In the genomic region with DNA sequence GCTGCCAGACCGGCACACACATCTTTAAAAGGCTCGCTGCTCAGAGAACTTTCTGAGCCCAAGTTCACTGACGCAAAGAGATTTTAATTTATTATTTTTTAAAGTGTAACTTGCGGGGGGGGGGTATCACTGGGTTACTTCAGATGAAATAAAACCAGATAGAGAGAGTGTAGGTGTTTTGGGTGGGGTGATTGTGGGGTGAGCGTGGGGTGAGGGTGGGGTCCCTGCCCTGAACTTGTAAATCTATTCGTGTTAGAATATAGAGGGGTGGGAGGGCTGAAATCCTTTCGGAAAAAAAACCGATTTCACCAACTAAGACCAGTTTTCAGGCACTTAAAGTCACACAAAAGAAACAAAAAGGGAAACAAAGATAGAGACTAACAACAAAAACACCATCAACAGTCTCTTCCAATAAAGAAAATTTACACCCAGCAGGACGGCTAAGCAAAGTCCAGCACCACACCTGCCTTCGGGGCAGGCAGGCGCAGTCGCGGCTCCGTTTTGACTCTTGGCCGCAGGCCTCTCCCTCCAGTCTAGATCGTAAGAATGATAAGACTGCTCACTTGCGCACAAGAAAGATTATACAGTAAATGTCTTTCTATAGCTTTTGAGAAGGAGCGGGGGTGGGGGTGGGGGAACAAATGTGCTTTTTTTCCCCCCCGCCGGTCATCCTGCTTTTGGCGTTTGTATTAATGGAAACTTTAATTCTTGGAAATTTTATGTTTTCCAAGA, we compare ENCODE assay signal across 8 mouse cellular contexts. TPM values are rescaled to one million over a fixed set of nuclear protein-coding genes. Genes with fewer than 3 reads are reported as not detected.
DNase-seq lines count a peak whose midpoint lies in the region; ATAC-seq and TF ChIP-seq lines count a peak whose summit lies in the region.

No protein-coding gene starts in this region.

- H3K4me3 ChIP-seq in forebrain, postnatal 0 days (ENCODE audit: low read depth, low read length): peak overlapping the region; percentile 44
- H3K4me3 ChIP-seq in midbrain, postnatal 0 days (ENCODE audit: low read depth, low read length): peak overlapping the region; percentile 44

- no peaks in the 10 kb centered on the region for H3K36me3 ChIP-seq in forebrain, postnatal 0 days (ENCODE audit: insufficient read depth)
- H3K36me3 ChIP-seq in midbrain, postnatal 0 days (ENCODE audit: insufficient read depth, low read length): no peaks in the 10 kb centered on the region

- H3K4me1 ChIP-seq in forebrain, postnatal 0 days (ENCODE audit: insufficient read depth): peaks cover 5% of the 10 kb centered on the region; the same call in 1 of the 2 replicates
- 0 out of 2 replicates have a peak, but pooled peaks cover 14% of the 10 kb centered on the region for H3K4me1 ChIP-seq in midbrain, postnatal 0 days (ENCODE audit: insufficient read depth, low read length)

- intact Hi-C loops in left cerebral cortex, postnatal 14 days (cut with DNase I): no loop called here

- no peak for TF ChIP-seq CTCF in forebrain, postnatal 0 days (IDR thresholded peaks at IDR 0.05; ENCODE audit: low read depth)
- TF ChIP-seq CTCF in midbrain, postnatal 0 days (IDR thresholded peaks at IDR 0.05): no peak

- no peaks in the 10 kb centered on the region for H3K9me3 ChIP-seq in forebrain, postnatal 0 days (ENCODE audit: low read length)
- no peaks in the 10 kb centered on the region for H3K9me3 ChIP-seq in midbrain, postnatal 0 days (ENCODE audit: low read length)

- H3K27ac ChIP-seq in forebrain, postnatal 0 days (ENCODE audit: low read depth, low read length): no peak overlapping the region
- H3K27ac ChIP-seq in midbrain, postnatal 0 days (ENCODE audit: low read depth, low read length): no peak overlapping the region

- WGBS in forebrain, postnatal 0 days: 7% methylated on average over 21 of the region's 21 CpGs
- WGBS in midbrain, postnatal 0 days: 4% methylated on average over 21 of the region's 21 CpGs

- peaks cover 41% of the 10 kb centered on the region for H3K27me3 ChIP-seq in forebrain, postnatal 0 days (ENCODE audit: insufficient read depth, low read length)
- peaks cover 39% of the 10 kb centered on the region for H3K27me3 ChIP-seq in midbrain, postnatal 0 days (ENCODE audit: insufficient read depth, low read length)

- H3K9ac ChIP-seq in forebrain, postnatal 0 days: no peak overlapping the region
- H3K9ac ChIP-seq in midbrain, postnatal 0 days (replicated peaks; ENCODE audit: low read length, poor library complexity, severe bottlenecking): peak overlapping the region; percentile 44; the same call in 1 of the 2 replicates

- H3K4me2 ChIP-seq in forebrain, postnatal 0 days (ENCODE audit: low read depth): peak overlapping the region; percentile 95
- peak overlapping the region; percentile 93 for H3K4me2 ChIP-seq in midbrain, postnatal 0 days (ENCODE audit: low read depth, low read length, poor library complexity, severe bottlenecking)

- peak; percentile 28 for DNase-seq in thymus, postnatal 0 days (ENCODE audit: low spot score)
- DNase-seq in thymus, postnatal 36 days: no peak
- DNase-seq in forebrain, postnatal 0 days: peak; percentile 8
- DNase-seq in kidney, postnatal 4 days: peak; percentile 43 to 50
- no peak for DNase-seq in midbrain, postnatal 0 days (ENCODE audit: low spot score)
- DNase-seq in left cerebral cortex, postnatal 14 days (ENCODE audit: low spot score in 2 of 2): no peak
- DNase-seq in spleen, postnatal 36 days (ENCODE audit: low spot score in 2 of 2): no peak

- no peak for ATAC-seq in forebrain, postnatal 0 days
- no peak for ATAC-seq in midbrain, postnatal 0 days (ENCODE audit: low FRiP score)
- no peak for ATAC-seq in activated CD4-positive, CD25-positive, alpha-beta regulatory T cell, adult 4 months

RNA-seq across cellular contexts. Expression of a gene that starts 0.4 kb away (rescaled TPM):
- 11.2 and 12.1 TPM in 2 replicates for polyA plus RNA-seq in thymus, postnatal 0 days (2015; fragmentation: Nextera tagmentation; extraction: Ambion mirVana)
- 8.8 and 10.0 TPM in 2 replicates for total RNA-seq in forebrain, postnatal 0 days (2014; rRNA removed)
- polyA plus RNA-seq in forebrain, postnatal 0 days (2015; fragmentation: Nextera tagmentation; extraction: Ambion mirVana): 8.2 and 8.9 TPM in 2 replicates
- 7.6 and 10.5 TPM in 2 replicates for total RNA-seq in midbrain, postnatal 0 days (2014; rRNA removed)
- 7.3 and 8.5 TPM in 2 replicates for polyA plus RNA-seq in midbrain, postnatal 0 days (2015; fragmentation: Nextera tagmentation; extraction: Ambion mirVana)
- 1 to 10 TPM; 3.9 to 4.4 TPM for total RNA-seq in left cerebral cortex, postnatal 14 days (2021)
- polyA plus RNA-seq in activated CD4-positive, CD25-positive, alpha-beta regulatory T cell, adult 4 months (2017; shearing (Covaris generic)): under 1 TPM in 1 of 2 experiments, not detected in 1; 0.20 TPM

Comparison
In these comparisons a context has a peak if more than half of its experiments do, and no peak if none do; other contexts are left out.
1. DNase-seq: peak in thymus, postnatal 0 days (single experiment), forebrain, postnatal 0 days (single experiment) and kidney, postnatal 4 days (2 of 2); none in thymus, postnatal 36 days (0 of 2), midbrain, postnatal 0 days (single experiment), left cerebral cortex, postnatal 14 days (0 of 2) and spleen, postnatal 36 days (0 of 2).